Mouse (Mus musculus): ENCODE measurements around the gene Aip. TPM values are rescaled to one million over a fixed set of nuclear protein-coding genes. Genes with fewer than 3 reads are reported as not detected.

Gene Aip
- polyA plus RNA-seq, 1 experiment from 2014 or later: 81.9 TPM

DNA sequence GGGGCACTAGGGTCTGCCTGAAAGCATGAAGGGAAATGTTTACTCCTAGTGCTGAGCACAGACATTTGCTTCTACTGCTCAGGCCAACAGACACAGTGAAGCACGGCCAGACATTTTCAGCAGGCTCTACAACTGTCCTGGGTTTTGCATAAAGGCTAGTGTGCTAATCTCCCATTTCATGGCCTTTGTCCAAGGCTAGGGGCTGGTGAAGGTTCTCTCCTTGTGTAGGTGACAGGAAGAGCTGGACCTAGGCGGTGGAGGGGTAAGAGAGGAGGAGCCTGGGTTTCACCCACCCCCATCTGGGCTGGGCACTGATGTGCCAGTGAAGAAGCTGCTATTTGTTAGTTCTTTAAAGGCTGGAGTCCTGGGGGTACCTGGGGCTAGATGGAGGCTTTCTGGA, 39.1 kb upstream of the Aip start:
- H3K9ac ChIP-seq (ENCODE audit: low read depth, low read length): no peak overlapping the region
- H3K36me3 ChIP-seq (ENCODE audit: control insufficient read depth, insufficient read depth, low read length): peaks cover 19% of the 10 kb centered on the region
- ATAC-seq (ENCODE audit: low read depth) (no peak), DNase-seq (ENCODE audit: low spot score) (no peak)
- WGBS: 72% methylated on average over 2 of the region's 2 CpGs
- no peak overlapping the region for H3K4me2 ChIP-seq (ENCODE audit: low read depth, low read length)
- no peak overlapping the region for H3K27ac ChIP-seq (replicated peaks; ENCODE audit: low read depth, low read length)
- H3K27me3 ChIP-seq (replicated peaks; ENCODE audit: control insufficient read depth, insufficient read depth, low read length): no peaks in the 10 kb centered on the region
- no peaks in the 10 kb centered on the region for H3K9me3 ChIP-seq (ENCODE audit: control insufficient read depth, low read length)
- H3K4me3 ChIP-seq (ENCODE audit: low read depth, low read length): no peak overlapping the region
- peaks cover 11% of the 10 kb centered on the region for H3K4me1 ChIP-seq (ENCODE audit: control insufficient read depth, insufficient read depth, low read length)

DNA sequence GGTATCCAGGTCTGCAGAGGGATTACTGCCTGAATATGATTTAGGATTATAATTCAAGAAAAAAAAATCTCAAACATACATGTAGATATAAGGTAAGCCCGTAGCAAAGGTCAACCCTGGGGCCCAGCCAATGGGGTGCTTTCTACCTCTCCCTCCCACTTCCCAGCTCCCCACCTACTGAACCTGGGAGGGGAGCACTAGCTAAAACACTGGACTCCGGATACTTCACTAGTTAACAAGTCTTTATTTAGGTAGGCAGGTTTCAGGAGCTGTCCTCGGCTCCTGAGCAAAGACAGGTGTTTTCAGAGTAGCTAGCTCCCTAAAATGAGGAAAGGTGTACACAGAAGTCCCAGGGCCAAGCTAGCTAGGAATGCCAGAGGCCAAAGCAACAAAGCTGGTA, 38.4 kb upstream of the Aip start:
- 80% methylated on average over 3 of the region's 3 CpGs for WGBS
- Histone ChIP-seq H3K9me3 (ENCODE audit: control insufficient read depth, low read length) (no peaks in the 10 kb centered on the region), H3K4me1 (ENCODE audit: control insufficient read depth, insufficient read depth, low read length) (peaks cover 10% of the 10 kb centered on the region; the same call in 1 of the 2 replicates), H3K36me3 (ENCODE audit: control insufficient read depth, insufficient read depth, low read length) (peaks cover 25% of the 10 kb centered on the region), H3K4me2 (ENCODE audit: low read depth, low read length) (0 out of 2 replicates have a peak overlapping the region, but pooled peaks have one; percentile 95), H3K27ac (replicated peaks; ENCODE audit: low read depth, low read length) (no peak overlapping the region), H3K4me3 (ENCODE audit: low read depth, low read length) (no peak overlapping the region), H3K9ac (ENCODE audit: low read depth, low read length) (no peak overlapping the region), H3K27me3 (replicated peaks; ENCODE audit: control insufficient read depth, insufficient read depth, low read length) (no peaks in the 10 kb centered on the region)
- ATAC-seq (ENCODE audit: low read depth) (no peak), DNase-seq (ENCODE audit: low spot score) (no peak)

DNA sequence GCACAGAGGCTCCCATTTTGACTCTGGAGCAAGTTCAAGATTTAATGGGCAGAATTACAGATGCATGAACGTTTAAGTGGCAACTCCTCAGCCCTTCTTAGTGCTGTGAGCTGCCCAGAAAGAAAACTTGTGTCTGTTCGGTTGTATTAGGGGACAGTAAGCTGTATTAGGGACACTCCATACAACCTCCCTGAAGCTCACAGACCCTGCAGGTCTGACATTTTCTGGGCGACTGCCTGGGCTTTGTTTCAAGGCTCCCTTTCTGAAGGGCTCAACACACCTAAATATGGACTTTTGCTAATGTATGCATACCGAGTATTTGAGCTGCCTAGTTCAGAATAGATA, 37.9 kb upstream of the Aip start:
- peak overlapping the region; percentile 95 for H3K4me2 ChIP-seq (ENCODE audit: low read depth, low read length)
- no peak for ATAC-seq (ENCODE audit: low read depth)
- peaks cover 31% of the 10 kb centered on the region for H3K36me3 ChIP-seq (ENCODE audit: control insufficient read depth, insufficient read depth, low read length)
- 33% methylated on average over 4 of the region's 4 CpGs for WGBS
- peak overlapping the region; percentile 89 for H3K9ac ChIP-seq (ENCODE audit: low read depth, low read length)
- H3K4me3 ChIP-seq (ENCODE audit: low read depth, low read length): peak overlapping the region; percentile 82
- no peaks in the 10 kb centered on the region for H3K9me3 ChIP-seq (ENCODE audit: control insufficient read depth, low read length)
- H3K4me1 ChIP-seq (ENCODE audit: control insufficient read depth, insufficient read depth, low read length): peaks cover 10% of the 10 kb centered on the region; the same call in 1 of the 2 replicates
- no peak for DNase-seq (ENCODE audit: low spot score)
- peak overlapping the region; percentile 67 for H3K27ac ChIP-seq (replicated peaks; ENCODE audit: low read depth, low read length)
- H3K27me3 ChIP-seq (replicated peaks; ENCODE audit: control insufficient read depth, insufficient read depth, low read length): no peaks in the 10 kb centered on the region

DNA sequence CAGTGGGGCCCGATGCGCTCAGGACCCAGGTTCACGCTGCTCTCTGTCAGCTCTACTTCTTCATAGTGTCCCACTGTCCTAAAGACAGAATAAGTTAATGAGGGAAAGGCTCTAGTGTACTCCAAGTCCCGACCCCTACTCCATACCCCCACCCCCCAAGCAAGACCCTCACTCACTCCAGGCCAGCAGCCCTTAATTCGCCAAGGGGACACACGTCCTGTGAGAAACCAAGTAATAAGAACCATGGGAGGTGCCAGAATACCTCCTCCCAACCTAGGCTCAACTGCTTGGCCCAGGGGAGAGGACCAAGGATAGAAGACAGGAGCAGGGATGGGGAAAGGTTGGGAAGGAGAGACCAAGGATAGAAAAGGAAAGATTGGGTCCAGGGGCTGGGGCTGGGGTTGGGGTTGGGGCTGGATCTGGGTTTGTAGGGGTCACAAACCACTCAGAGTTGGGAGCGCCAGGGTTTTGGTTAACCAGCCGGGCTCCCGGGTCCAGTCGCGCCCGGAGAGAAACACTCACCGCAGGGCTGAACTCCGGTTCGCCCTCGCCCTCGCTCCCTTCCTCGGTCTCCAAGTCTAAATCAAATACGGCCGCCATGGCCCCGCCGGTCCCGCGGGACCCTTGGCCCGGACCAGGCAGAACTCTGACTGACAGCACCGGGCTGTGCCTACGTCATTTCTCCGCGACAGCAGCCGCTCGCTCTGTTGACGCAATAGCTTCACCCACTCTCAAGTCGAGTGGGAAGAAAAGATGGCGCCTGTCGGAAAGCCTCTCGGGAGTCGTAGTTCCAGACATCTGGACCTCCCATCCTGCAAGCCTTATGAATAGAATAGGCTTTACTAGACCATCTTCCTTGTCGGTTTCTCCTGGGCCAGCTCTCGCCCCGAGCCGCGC, 37.2 kb upstream of the Aip start, which contains the start of gene Rps6kb2:
Gene Rps6kb2 (minus strand): TSS at position 709 of the 897 bp plus-strand sequence.
- ATAC-seq (ENCODE audit: low read depth) (peak; percentile 92), DNase-seq (ENCODE audit: low spot score) (peak; percentile 99)
- Histone ChIP-seq H3K27ac (replicated peaks; ENCODE audit: low read depth, low read length) (peak within 1 kb of the TSS; percentile 67), H3K36me3 (ENCODE audit: control insufficient read depth, insufficient read depth, low read length) (peaks cover 37% of the 10 kb centered on the region), H3K4me3 (ENCODE audit: low read depth, low read length) (peak within 1 kb of the TSS; percentile 82), H3K9ac (ENCODE audit: low read depth, low read length) (peak within 1 kb of the TSS; percentile 89), H3K4me2 (ENCODE audit: low read depth, low read length) (peak within 1 kb of the TSS; percentile 95), H3K27me3 (replicated peaks; ENCODE audit: control insufficient read depth, insufficient read depth, low read length) (no peaks in the 10 kb centered on the region), H3K4me1 (ENCODE audit: control insufficient read depth, insufficient read depth, low read length) (peaks cover 10% of the 10 kb centered on the region; the same call in 1 of the 2 replicates), H3K9me3 (ENCODE audit: control insufficient read depth, low read length) (no peaks in the 10 kb centered on the region)
- 11% methylated on average over 24 of the region's 42 CpGs for WGBS

DNA sequence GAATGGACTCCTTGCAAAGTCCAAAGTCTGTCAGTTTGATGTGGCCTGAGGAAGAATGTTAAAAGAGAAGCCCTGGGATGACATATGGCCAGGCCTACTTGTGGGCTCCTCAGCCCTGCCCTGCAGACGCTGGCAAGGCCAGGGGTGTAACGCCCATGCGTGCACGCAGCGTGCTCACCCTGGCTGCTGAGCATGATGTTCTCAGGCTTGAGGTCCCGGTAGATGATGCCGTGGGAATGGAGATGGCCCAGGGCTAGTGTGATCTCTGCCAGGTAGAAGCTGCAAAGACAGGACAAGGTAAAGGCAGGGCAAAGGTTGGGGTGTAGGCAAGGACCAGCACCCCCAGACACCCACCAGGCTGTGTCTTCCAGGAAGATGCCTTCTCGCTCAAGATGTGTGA, 33.4 kb upstream of the Aip start:
- DNase-seq (ENCODE audit: low spot score) (no peak), ATAC-seq (ENCODE audit: low read depth) (no peak)
- H3K4me3 ChIP-seq (ENCODE audit: low read depth, low read length): no peak overlapping the region
- H3K27me3 ChIP-seq (replicated peaks; ENCODE audit: control insufficient read depth, insufficient read depth, low read length): no peaks in the 10 kb centered on the region
- no peaks in the 10 kb centered on the region for H3K9me3 ChIP-seq (ENCODE audit: control insufficient read depth, low read length)
- peaks cover 58% of the 10 kb centered on the region for H3K36me3 ChIP-seq (ENCODE audit: control insufficient read depth, insufficient read depth, low read length)
- H3K27ac ChIP-seq (replicated peaks; ENCODE audit: low read depth, low read length): no peak overlapping the region
- peaks cover 10% of the 10 kb centered on the region; the same call in 1 of the 2 replicates for H3K4me1 ChIP-seq (ENCODE audit: control insufficient read depth, insufficient read depth, low read length)
- WGBS: 96% methylated on average over 8 of the region's 8 CpGs
- no peak overlapping the region for H3K4me2 ChIP-seq (ENCODE audit: low read depth, low read length)
- no peak overlapping the region for H3K9ac ChIP-seq (ENCODE audit: low read depth, low read length)

DNA sequence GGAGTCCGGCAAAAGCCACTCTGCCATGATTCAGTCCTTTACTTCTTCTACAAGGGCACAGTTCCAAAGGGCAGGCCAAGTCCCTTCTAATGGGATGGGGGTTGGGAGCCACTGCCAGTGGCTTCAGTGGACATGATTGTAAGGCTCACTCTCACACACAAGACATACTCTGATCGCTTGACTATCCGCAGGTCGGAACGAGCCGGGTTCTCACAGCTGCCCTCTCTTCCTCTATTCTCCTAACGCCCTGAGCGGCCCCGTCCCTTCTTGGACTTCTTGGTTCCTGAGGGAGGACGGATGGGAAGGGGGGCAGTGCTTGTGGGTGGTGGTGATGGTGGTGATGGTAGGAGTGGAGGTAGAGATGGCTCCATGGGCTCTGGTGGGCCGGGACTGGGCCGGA, 31.1 kb upstream of the Aip start:
- no peak for DNase-seq (ENCODE audit: low spot score)
- 92% methylated on average over 12 of the region's 12 CpGs for WGBS

DNA sequence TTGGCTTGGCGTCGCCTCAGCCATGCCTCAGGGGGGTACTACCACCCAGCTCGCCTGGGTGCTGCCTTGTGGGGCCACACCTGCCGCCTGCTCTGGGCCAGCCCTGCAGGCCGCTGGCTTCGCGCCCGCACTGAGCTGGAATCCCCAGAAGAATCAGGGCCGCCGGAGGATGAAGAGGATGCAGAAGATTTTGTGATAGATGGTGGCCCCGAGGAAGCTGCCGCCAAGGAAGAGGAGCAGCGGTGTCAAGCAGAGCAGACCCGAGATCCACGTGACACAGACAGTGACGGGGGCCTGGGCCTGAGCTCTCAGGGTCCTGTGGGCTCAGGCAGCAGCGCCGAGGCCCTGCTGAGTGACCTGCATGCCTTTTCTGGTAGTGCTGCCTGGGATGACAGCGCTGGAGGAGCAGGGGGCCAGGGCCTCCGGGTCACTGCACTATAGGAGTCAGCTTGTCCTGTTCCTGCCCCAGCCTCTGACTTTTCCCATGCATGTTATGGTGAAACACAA, 30.5 kb upstream of the Aip start:
- H3K27me3 ChIP-seq (replicated peaks; ENCODE audit: control insufficient read depth, insufficient read depth, low read length): no peaks in the 10 kb centered on the region
- H3K4me2 ChIP-seq (ENCODE audit: low read depth, low read length): no peak overlapping the region
- no peak overlapping the region for H3K27ac ChIP-seq (replicated peaks; ENCODE audit: low read depth, low read length)
- DNase-seq (ENCODE audit: low spot score) (no peak), ATAC-seq (ENCODE audit: low read depth) (no peak)
- 74% methylated on average over 20 of the region's 20 CpGs for WGBS
- H3K36me3 ChIP-seq (ENCODE audit: control insufficient read depth, insufficient read depth, low read length): peaks cover 75% of the 10 kb centered on the region
- no peak overlapping the region for H3K9ac ChIP-seq (ENCODE audit: low read depth, low read length)
- H3K9me3 ChIP-seq (ENCODE audit: control insufficient read depth, low read length): no peaks in the 10 kb centered on the region
- no peaks in the 10 kb centered on the region for H3K4me1 ChIP-seq (ENCODE audit: control insufficient read depth, insufficient read depth, low read length)
- no peak overlapping the region for H3K4me3 ChIP-seq (ENCODE audit: low read depth, low read length)

More for the DNA sequence above, 31.1 kb upstream of the Aip start:
- no peak for ATAC-seq (ENCODE audit: low read depth)
- H3K36me3 ChIP-seq (ENCODE audit: control insufficient read depth, insufficient read depth, low read length): peaks cover 78% of the 10 kb centered on the region
- H3K27ac ChIP-seq (replicated peaks; ENCODE audit: low read depth, low read length): no peak overlapping the region
- no peak overlapping the region for H3K4me3 ChIP-seq (ENCODE audit: low read depth, low read length)
- no peak overlapping the region for H3K9ac ChIP-seq (ENCODE audit: low read depth, low read length)
- no peaks in the 10 kb centered on the region for H3K27me3 ChIP-seq (replicated peaks; ENCODE audit: control insufficient read depth, insufficient read depth, low read length)
- no peak overlapping the region for H3K4me2 ChIP-seq (ENCODE audit: low read depth, low read length)
- H3K4me1 ChIP-seq (ENCODE audit: control insufficient read depth, insufficient read depth, low read length): no peaks in the 10 kb centered on the region
- H3K9me3 ChIP-seq (ENCODE audit: control insufficient read depth, low read length): no peaks in the 10 kb centered on the region

DNA sequence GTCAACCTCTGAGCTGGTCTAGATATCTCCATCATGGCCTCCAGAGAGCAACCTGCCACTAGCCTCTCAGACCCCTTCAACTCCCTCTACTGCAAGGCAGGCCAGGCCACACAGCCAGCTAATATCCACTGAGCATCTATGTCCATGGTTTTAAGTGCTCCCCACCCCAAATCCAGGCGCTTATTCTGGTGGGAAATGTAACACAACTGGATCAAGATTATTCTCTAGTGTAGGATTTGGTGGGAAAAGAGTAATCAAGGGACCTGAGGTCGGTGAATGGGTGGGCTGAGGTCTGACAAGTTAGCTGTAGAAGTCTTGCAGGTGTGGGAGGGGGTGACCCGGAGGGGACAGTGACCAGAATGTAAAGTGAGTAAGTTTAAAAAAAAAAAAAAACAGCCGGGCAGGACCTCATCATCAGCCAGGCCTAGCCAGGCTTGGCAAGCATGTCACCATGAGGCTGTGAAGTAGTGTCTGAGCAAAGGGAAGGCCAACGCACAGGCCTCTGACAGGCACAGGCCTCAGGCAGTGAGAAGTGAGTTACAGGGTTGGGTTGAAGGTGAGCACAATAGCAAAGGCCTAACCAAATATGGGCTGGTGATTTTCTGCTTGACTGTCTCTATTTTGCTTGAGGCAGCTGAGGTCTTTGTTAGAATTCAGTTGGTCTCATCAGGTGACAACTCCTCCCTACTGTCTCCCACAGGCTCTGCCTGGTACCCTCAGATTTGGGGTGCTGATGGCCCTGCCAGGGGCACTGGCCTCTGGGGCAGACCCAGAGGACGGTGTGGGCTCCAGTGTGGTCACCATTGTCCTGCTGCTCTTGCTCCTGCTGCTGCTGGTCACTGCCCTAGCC, 29.8 kb upstream of the Aip start:
- no peak overlapping the region for H3K27ac ChIP-seq (replicated peaks; ENCODE audit: low read depth, low read length)
- H3K4me3 ChIP-seq (ENCODE audit: low read depth, low read length): no peak overlapping the region
- no peaks in the 10 kb centered on the region for H3K4me1 ChIP-seq (ENCODE audit: control insufficient read depth, insufficient read depth, low read length)
- H3K4me2 ChIP-seq (ENCODE audit: low read depth, low read length): no peak overlapping the region
- H3K9ac ChIP-seq (ENCODE audit: low read depth, low read length): no peak overlapping the region
- WGBS: 76% methylated on average over 6 of the region's 6 CpGs
- ATAC-seq (ENCODE audit: low read depth) (peak; percentile 37; the same call in 1 of the 2 replicates), DNase-seq (ENCODE audit: low spot score) (no peak)
- peaks cover 76% of the 10 kb centered on the region for H3K36me3 ChIP-seq (ENCODE audit: control insufficient read depth, insufficient read depth, low read length)
- no peaks in the 10 kb centered on the region for H3K9me3 ChIP-seq (ENCODE audit: control insufficient read depth, low read length)
- no peaks in the 10 kb centered on the region for H3K27me3 ChIP-seq (replicated peaks; ENCODE audit: control insufficient read depth, insufficient read depth, low read length)
